Mouse (Mus musculus) heart, postnatal 36 days (tissue): ENCODE measurements at regions not wholly inside any gene's neighbourhood (a gene's known extent, or its start where the extent isn't known, plus 50 kb on each side); places are given as distances from the start of the nearest gene placed in this dataset.

ENCODE experiments used
- DNase-seq, 2 experiments: peaks; one replicate each; pipeline ENCODE4 v3.0.0; 2021 to 2022
- intact Hi-C: fragments of 180-260 bp; cut with DNase I; formaldehyde crosslinking; loops from one replicate; pipeline ENCODE4 v1.15.1; 2025

GRCm38 (mm10) chr1:146185444-146185843 is 309.1 kb upstream of the Brinp3 start:
- no peak for DNase-seq
- intact Hi-C loops = no loop called here

- DNase-seq = no peak
- intact Hi-C loops = loop anchor here (2.0 kb wide), 1 partner anchor 17 kb away; no protein-coding TSS in a partner anchor
These were observed 282.9 kb upstream of the Brinp3 start for GRCm38 (mm10) chr1:146211646-146212045.

- intact Hi-C loops = no loop called here
- DNase-seq = no peak
These were observed 262.8 kb upstream of the Brinp3 start for GRCm38 (mm10) chr1:146231487-146232466.

- DNase-seq = no peak
- intact Hi-C loops = no loop called here
These were observed 234.2 kb upstream of the Brinp3 start for GRCm38 (mm10) chr1:146260400-146260799.

- DNase-seq = no peak
- intact Hi-C loops = no loop called here
These were observed 195.5 kb upstream of the Brinp3 start for GRCm38 (mm10) chr1:146299031-146299430.

- intact Hi-C loops = no loop called here
- no peak for DNase-seq
These were observed 182.0 kb upstream of the Brinp3 start for GRCm38 (mm10) chr1:146312547-146312946.

GRCm38 (mm10) chr1:146316172-146317158 is 178.1 kb upstream of the Brinp3 start:
- intact Hi-C loops = no loop called here
- no peak for DNase-seq

GRCm38 (mm10) chr1:146322026-146322425 is 172.5 kb upstream of the Brinp3 start:
- no peak for DNase-seq
- intact Hi-C loops = no loop called here

GRCm38 (mm10) chr1:146322862-146323261 is 171.7 kb upstream of the Brinp3 start:
- intact Hi-C loops = no loop called here
- DNase-seq = no peak

- intact Hi-C loops = no loop called here
These were observed 157.5 kb upstream of the Brinp3 start for GRCm38 (mm10) chr1:146337049-146337448.

GRCm38 (mm10) chr1:146356964-146357363 is 137.6 kb upstream of the Brinp3 start:
- intact Hi-C loops = no loop called here

More at GRCm38 (mm10) chr1:146337049-146337448, 157.5 kb upstream of the Brinp3 start:
- DNase-seq = no peak

GRCm38 (mm10) chr1:146358301-146358700 is 136.3 kb upstream of the Brinp3 start:
- DNase-seq = no peak
- intact Hi-C loops = no loop called here

More at GRCm38 (mm10) chr1:146356964-146357363, 137.6 kb upstream of the Brinp3 start:
- no peak for DNase-seq

- DNase-seq = no peak
- intact Hi-C loops = no loop called here
These were observed 134.9 kb upstream of the Brinp3 start for GRCm38 (mm10) chr1:146359632-146360031.

- intact Hi-C loops = no loop called here
- DNase-seq = no peak
These were observed 134.4 kb upstream of the Brinp3 start for GRCm38 (mm10) chr1:146360124-146360523.

GRCm38 (mm10) chr1:146363777-146364176 is 130.8 kb upstream of the Brinp3 start:
- DNase-seq = no peak
- intact Hi-C loops = no loop called here
